Mouse (Mus musculus) liver, postnatal 0 days (tissue): ENCODE results near the gene Lrrc41.

ENCODE experiments used
- CTCF ChIP-seq: sonication (generic); IDR thresholded peaks from 2 replicates; pipeline ENCODE4 v1.5.1; 2016; ENCODE audit warnings: antibody characterized with exemption, low read depth
- EP300 ChIP-seq: IDR thresholded peaks from 2 replicates; pipeline ENCODE4 v1.6.1; 2016; ENCODE audit warnings: antibody characterized with exemption, low read depth, mild to moderate bottlenecking

- TF ChIP-seq CTCF, result no peak
- no peak for TF ChIP-seq EP300
Measured at GRCm38 (mm10) chr4:116097211-116097610, 22.1 kb downstream of the Lrrc41 start.
